Mouse (Mus musculus): ENCODE measurements at regions not wholly inside any gene's neighbourhood (a gene's known extent, or its start where the extent isn't known, plus 50 kb on each side); places are given as distances from the start of the nearest gene placed in this dataset.

GRCm38 (mm10) chr5:118975147-118975546 is 414.7 kb downstream of the Med13l start:
- no peaks in the 10 kb centered on the region for H3K27me3 ChIP-seq (ENCODE audit: insufficient read depth, low read length)
- H3K27ac ChIP-seq (ENCODE audit: low read depth), result no peak overlapping the region
- no peak overlapping the region for H3K4me3 ChIP-seq (ENCODE audit: low read depth, low read length)
- TF ChIP-seq CTCF (IDR thresholded peaks at IDR 0.05; ENCODE audit: low read depth), result no peak
- TF ChIP-seq EP300 (IDR thresholded peaks at IDR 0.05; ENCODE audit: low read depth), result no peak
- no peak overlapping the region for H3K9ac ChIP-seq (replicated peaks)
- WGBS (ENCODE audit: insufficient replicate concordance), result 79% methylated on average over 10 of the region's 10 CpGs
- H3K4me2 ChIP-seq (ENCODE audit: low read depth, low read length), result no peak overlapping the region
- no peaks in the 10 kb centered on the region; the same call in 1 of the 2 replicates for H3K9me3 ChIP-seq (ENCODE audit: low read length)
- ATAC-seq (no peak), DNase-seq (no peak)
- H3K4me1 ChIP-seq (ENCODE audit: insufficient read depth), result no peaks in the 10 kb centered on the region
- no peaks in the 10 kb centered on the region for H3K36me3 ChIP-seq (replicated peaks; ENCODE audit: insufficient read depth, low read length)

- 57% methylated on average over 11 of the region's 11 CpGs for WGBS (ENCODE audit: insufficient replicate concordance)
- DNase-seq (no peak), ATAC-seq (no peak)
- H3K4me1 ChIP-seq (ENCODE audit: insufficient read depth), result no peaks in the 10 kb centered on the region
- H3K27me3 ChIP-seq (ENCODE audit: insufficient read depth, low read length), result no peaks in the 10 kb centered on the region
- H3K9me3 ChIP-seq (ENCODE audit: low read length), result no peaks in the 10 kb centered on the region; the same call in 1 of the 2 replicates
- no peak overlapping the region for H3K4me2 ChIP-seq (ENCODE audit: low read depth, low read length)
- H3K36me3 ChIP-seq (replicated peaks; ENCODE audit: insufficient read depth, low read length), result no peaks in the 10 kb centered on the region
- H3K9ac ChIP-seq (replicated peaks), result no peak overlapping the region
- no peak overlapping the region for H3K27ac ChIP-seq (ENCODE audit: low read depth)
- H3K4me3 ChIP-seq (ENCODE audit: low read depth, low read length), result no peak overlapping the region
- TF ChIP-seq CTCF (IDR thresholded peaks at IDR 0.05; ENCODE audit: low read depth) (no peak), EP300 (IDR thresholded peaks at IDR 0.05; ENCODE audit: low read depth) (no peak)
Measured at GRCm38 (mm10) chr5:118978921-118979630, 418.6 kb downstream of the Med13l start.

- no peak for DNase-seq
- 20% methylated on average over 15 of the region's 16 CpGs for WGBS (ENCODE audit: insufficient replicate concordance)
- Histone ChIP-seq H3K9me3 (ENCODE audit: low read length) (no peaks in the 10 kb centered on the region), H3K4me3 (ENCODE audit: low read depth, low read length) (no peak overlapping the region), H3K9ac (replicated peaks) (no peak overlapping the region), H3K36me3 (replicated peaks; ENCODE audit: insufficient read depth, low read length) (no peaks in the 10 kb centered on the region), H3K4me1 (ENCODE audit: insufficient read depth) (peaks cover 4% of the 10 kb centered on the region; the same call in 1 of the 2 replicates), H3K4me2 (ENCODE audit: low read depth, low read length) (no peak overlapping the region), H3K27me3 (ENCODE audit: insufficient read depth, low read length) (no peaks in the 10 kb centered on the region), H3K27ac (ENCODE audit: low read depth) (no peak overlapping the region)
- ATAC-seq, result no peak
- no peak for TF ChIP-seq CTCF (IDR thresholded peaks at IDR 0.05; ENCODE audit: low read depth)
- TF ChIP-seq EP300 (IDR thresholded peaks at IDR 0.05; ENCODE audit: low read depth), result no peak
Measured at GRCm38 (mm10) chr5:118981046-118981445, 420.6 kb downstream of the Med13l start.

DNA sequence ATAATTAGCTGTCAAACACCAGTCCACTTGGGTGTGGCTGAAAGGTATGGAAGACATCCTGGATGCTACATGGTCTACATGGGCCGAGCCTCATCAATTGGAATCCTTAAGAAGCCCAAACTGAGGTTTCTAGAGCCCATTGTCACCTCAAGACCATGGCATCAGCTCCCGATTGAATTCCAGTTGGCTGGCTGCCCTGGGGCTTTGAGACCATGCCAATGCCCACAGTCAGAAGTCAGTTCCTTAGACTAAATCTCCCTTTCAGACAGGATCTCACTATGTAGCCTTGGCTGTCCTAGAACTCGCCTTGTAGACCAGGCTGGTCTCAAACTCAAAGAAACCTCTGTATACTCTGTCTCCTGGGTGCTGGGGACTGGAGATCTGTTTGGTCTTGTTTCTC is 423.8 kb downstream of the Med13l start:
- no peaks in the 10 kb centered on the region for H3K9me3 ChIP-seq (ENCODE audit: low read length)
- no peak overlapping the region for H3K27ac ChIP-seq (ENCODE audit: low read depth)
- TF ChIP-seq CTCF (IDR thresholded peaks at IDR 0.05; ENCODE audit: low read depth) (no peak), EP300 (IDR thresholded peaks at IDR 0.05; ENCODE audit: low read depth) (no peak)
- no peak overlapping the region for H3K4me3 ChIP-seq (ENCODE audit: low read depth, low read length)
- H3K9ac ChIP-seq (replicated peaks), result no peak overlapping the region
- no peaks in the 10 kb centered on the region for H3K27me3 ChIP-seq (ENCODE audit: insufficient read depth, low read length)
- peaks cover 4% of the 10 kb centered on the region; the same call in 1 of the 2 replicates for H3K4me1 ChIP-seq (ENCODE audit: insufficient read depth)
- no peak for ATAC-seq
- no peak overlapping the region for H3K4me2 ChIP-seq (ENCODE audit: low read depth, low read length)
- 69% methylated on average over 3 of the region's 3 CpGs for WGBS (ENCODE audit: insufficient replicate concordance)
- DNase-seq, result no peak
- no peaks in the 10 kb centered on the region for H3K36me3 ChIP-seq (replicated peaks; ENCODE audit: insufficient read depth, low read length)

DNA sequence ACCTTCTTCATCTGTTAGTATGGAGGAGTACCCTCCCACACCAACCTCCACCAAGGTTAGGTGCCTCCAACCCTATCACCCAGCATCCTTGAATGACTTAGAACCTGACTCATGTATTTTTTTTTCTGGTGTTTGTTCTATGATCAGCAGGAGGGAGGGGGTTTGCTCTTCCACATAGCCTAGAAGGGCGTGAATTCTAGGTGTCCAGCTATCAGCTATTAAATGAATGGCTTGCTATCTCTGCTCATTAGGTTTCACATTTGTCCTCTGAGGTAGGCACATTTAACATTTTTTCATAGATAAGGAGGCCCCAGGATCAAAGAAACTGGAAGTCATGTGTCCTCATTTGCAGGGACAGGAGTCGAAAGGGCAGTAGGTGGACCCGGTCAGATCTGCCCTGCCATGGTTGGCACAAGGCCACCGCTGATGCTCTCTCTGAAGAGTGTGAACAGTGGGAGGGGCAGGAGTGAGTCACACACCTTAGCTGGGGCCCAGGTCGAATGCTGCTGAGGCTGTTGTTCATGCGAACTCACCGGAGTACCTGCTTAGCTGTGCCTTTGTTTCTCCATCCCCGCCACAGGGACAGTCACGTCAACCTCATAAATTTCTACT is 424.4 kb downstream of the Med13l start:
- Histone ChIP-seq H3K36me3 (replicated peaks; ENCODE audit: insufficient read depth, low read length) (no peaks in the 10 kb centered on the region), H3K27ac (ENCODE audit: low read depth) (no peak overlapping the region), H3K9ac (replicated peaks) (no peak overlapping the region), H3K9me3 (ENCODE audit: low read length) (no peaks in the 10 kb centered on the region), H3K27me3 (ENCODE audit: insufficient read depth, low read length) (no peaks in the 10 kb centered on the region), H3K4me1 (ENCODE audit: insufficient read depth) (peaks cover 4% of the 10 kb centered on the region; the same call in 1 of the 2 replicates), H3K4me3 (ENCODE audit: low read depth, low read length) (no peak overlapping the region), H3K4me2 (ENCODE audit: low read depth, low read length) (no peak overlapping the region)
- WGBS (ENCODE audit: insufficient replicate concordance), result 67% methylated on average over 9 of the region's 9 CpGs
- ATAC-seq (peak; percentile 100), DNase-seq (peak; percentile 83)
- no peak for TF ChIP-seq CTCF (IDR thresholded peaks at IDR 0.05; ENCODE audit: low read depth)
- TF ChIP-seq EP300 (IDR thresholded peaks at IDR 0.05; ENCODE audit: low read depth), result peak; percentile 58

GRCm38 (mm10) chr5:118987376-118988000 is 427.0 kb downstream of the Med13l start:
- Histone ChIP-seq H3K36me3 (replicated peaks; ENCODE audit: insufficient read depth, low read length) (no peaks in the 10 kb centered on the region), H3K27ac (ENCODE audit: low read depth) (no peak overlapping the region), H3K4me1 (ENCODE audit: insufficient read depth) (peaks cover 4% of the 10 kb centered on the region; the same call in 1 of the 2 replicates), H3K27me3 (ENCODE audit: insufficient read depth, low read length) (no peaks in the 10 kb centered on the region), H3K4me2 (ENCODE audit: low read depth, low read length) (no peak overlapping the region), H3K4me3 (ENCODE audit: low read depth, low read length) (no peak overlapping the region), H3K9me3 (ENCODE audit: low read length) (no peaks in the 10 kb centered on the region), H3K9ac (replicated peaks) (no peak overlapping the region)
- ATAC-seq, result no peak
- WGBS (ENCODE audit: insufficient replicate concordance), result 61% methylated on average over 10 of the region's 10 CpGs
- no peak for DNase-seq
- TF ChIP-seq EP300 (IDR thresholded peaks at IDR 0.05; ENCODE audit: low read depth) (no peak), CTCF (IDR thresholded peaks at IDR 0.05; ENCODE audit: low read depth) (no peak)
